Mouse (Mus musculus): ENCODE results near the gene Adra1b.

GRCm38 (mm10) chr11:43925584-43925983, 24.6 kb upstream of the Adra1b start:
- TF ChIP-seq CTCF (IDR thresholded peaks at IDR 0.05; ENCODE audit: insufficient read depth, low read length), result no peak
- no peak for TF ChIP-seq POLR2A (IDR thresholded peaks at IDR 0.05; ENCODE audit: borderline replicate concordance, extremely low read depth, low read depth, low read length)

Data from lung, adult 2 months (tissue).